ENCODE assay signal across 8 mouse cellular contexts in the genomic region with DNA sequence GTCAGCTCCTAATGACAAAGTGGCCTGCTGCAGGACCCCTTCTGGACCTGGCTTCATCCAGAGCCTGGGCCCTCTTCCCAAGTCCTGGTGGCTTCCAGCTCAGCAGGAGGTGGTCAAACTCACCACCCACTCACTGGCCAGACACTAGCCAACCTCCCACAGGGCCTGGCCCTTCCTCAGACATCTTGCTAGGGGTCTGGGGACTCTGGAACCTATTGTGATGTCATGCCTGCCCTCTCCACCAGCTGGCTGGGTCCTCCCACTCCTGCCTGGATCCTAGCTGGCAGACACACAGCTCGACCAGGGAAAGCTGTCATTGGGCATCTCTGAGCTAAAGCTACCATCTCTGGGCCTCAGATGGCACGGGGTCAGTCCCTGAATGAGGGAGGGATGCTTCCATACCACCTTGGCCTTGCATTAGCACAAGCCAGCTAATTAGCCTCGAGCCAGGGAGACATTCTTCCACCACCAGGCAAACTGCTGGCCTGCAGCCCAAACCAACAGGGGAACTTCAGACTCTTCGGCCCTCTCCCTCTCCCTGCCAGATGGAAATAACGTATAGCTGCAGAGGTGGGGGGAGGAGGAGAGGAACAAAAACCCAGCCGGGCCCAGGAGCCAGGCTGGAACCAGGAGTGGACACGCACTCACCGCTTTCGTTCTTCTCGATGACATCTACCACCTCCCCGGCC.
DNase-seq lines count a peak whose midpoint lies in the region; ATAC-seq and TF ChIP-seq lines count a peak whose summit lies in the region.

No protein-coding gene starts in this region.

- peak overlapping the region; percentile 56 for H3K4me2 ChIP-seq in forebrain, postnatal 0 days (ENCODE audit: low read depth)
- peak overlapping the region; percentile 89 for H3K4me2 ChIP-seq in kidney, embryonic 14.5 days (replicated peaks; ENCODE audit: low read depth, low read length)
- H3K4me2 ChIP-seq in midbrain, embryonic 14.5 days (ENCODE audit: low read length) = peak overlapping the region; percentile 56

- H3K27ac ChIP-seq in layer of hippocampus, adult 2 months = peak overlapping the region; percentile 78
- peak overlapping the region; percentile 46 for H3K27ac ChIP-seq in bone marrow macrophage, adult 2 months (ENCODE audit: insufficient read depth, low read depth, low read length)
- H3K27ac ChIP-seq in forebrain, postnatal 0 days (ENCODE audit: low read depth, low read length) = no peak overlapping the region
- H3K27ac ChIP-seq in kidney, embryonic 14.5 days (ENCODE audit: low read depth, low read length) = peak overlapping the region; percentile 88
- peak overlapping the region; percentile 37; the same call in 1 of the 2 replicates for H3K27ac ChIP-seq in midbrain, embryonic 14.5 days (replicated peaks; ENCODE audit: low read depth, low read length)

- peak overlapping the region; percentile 47; the same call in 1 of the 2 replicates for H3K9ac ChIP-seq in forebrain, postnatal 0 days
- H3K9ac ChIP-seq in kidney, embryonic 14.5 days (ENCODE audit: low read depth, low read length) = peak overlapping the region; percentile 87
- peak overlapping the region; percentile 47 for H3K9ac ChIP-seq in midbrain, embryonic 14.5 days (replicated peaks; ENCODE audit: low read length)

- no peak for TF ChIP-seq CTCF in layer of hippocampus, adult 2 months (conservative IDR thresholded peaks at IDR 0.05)
- TF ChIP-seq CTCF in bone marrow macrophage, adult 2 months (IDR thresholded peaks at IDR 0.05; ENCODE audit: low read depth, low read length) = no peak
- no peak for TF ChIP-seq CTCF in forebrain, postnatal 0 days (IDR thresholded peaks at IDR 0.05; ENCODE audit: low read depth)

- H3K27me3 ChIP-seq in forebrain, postnatal 0 days (ENCODE audit: insufficient read depth, low read length) = 0 out of 2 replicates have a peak, but pooled peaks cover 4% of the 10 kb centered on the region
- no peaks in the 10 kb centered on the region for H3K27me3 ChIP-seq in kidney, embryonic 14.5 days (ENCODE audit: control insufficient read depth, insufficient read depth, low read length)
- no peaks in the 10 kb centered on the region for H3K27me3 ChIP-seq in midbrain, embryonic 14.5 days (ENCODE audit: control insufficient read depth, insufficient read depth, low read length)

- peak overlapping the region; percentile 51 for H3K4me3 ChIP-seq in layer of hippocampus, adult 2 months
- H3K4me3 ChIP-seq in bone marrow macrophage, adult 2 months (ENCODE audit: insufficient read depth, low read length) = peak overlapping the region; percentile 63
- no peak overlapping the region; the same call in 1 of the 2 replicates for H3K4me3 ChIP-seq in forebrain, postnatal 0 days (ENCODE audit: low read depth, low read length)
- H3K4me3 ChIP-seq in kidney, embryonic 14.5 days (ENCODE audit: low read length) = peak overlapping the region; percentile 49
- peak overlapping the region; percentile 25 for H3K4me3 ChIP-seq in midbrain, embryonic 14.5 days (replicated peaks; ENCODE audit: low read depth, low read length)

- no peak for DNase-seq in layer of hippocampus, adult 2 months (ENCODE audit: low spot score in 2 of 2)
- DNase-seq in layer of hippocampus, adult 9-10 months (ENCODE audit: low spot score) = no peak
- DNase-seq in forebrain, postnatal 0 days = no peak
- DNase-seq in midbrain, embryonic 14.5 days = peak; percentile 59
- DNase-seq in frontal cortex, postnatal 36 days (ENCODE audit: low spot score in 2 of 2) = no peak
- DNase-seq in layer of hippocampus, adult 18-20 months (ENCODE audit: low spot score in 2 of 2) = no peak

- no peak for ATAC-seq in forebrain, postnatal 0 days
- no peak; the same call in 1 of the 2 replicates for ATAC-seq in kidney, embryonic 14.5 days (ENCODE audit: low FRiP score, low TSS enrichment)
- ATAC-seq in midbrain, embryonic 14.5 days (ENCODE audit: low FRiP score, low TSS enrichment) = no peak

- WGBS in forebrain, postnatal 0 days = 11% methylated on average over 10 of the region's 11 CpGs
- 10% methylated on average over 10 of the region's 11 CpGs for WGBS in kidney, embryonic 14.5 days
- 7% methylated on average over 11 of the region's 11 CpGs for WGBS in midbrain, embryonic 14.5 days

- no peaks in the 10 kb centered on the region for H3K36me3 ChIP-seq in forebrain, postnatal 0 days (ENCODE audit: insufficient read depth)
- H3K36me3 ChIP-seq in kidney, embryonic 14.5 days (ENCODE audit: control insufficient read depth, insufficient read depth, low read length) = peaks cover 6% of the 10 kb centered on the region; the same call in 1 of the 2 replicates
- H3K36me3 ChIP-seq in midbrain, embryonic 14.5 days (ENCODE audit: control insufficient read depth, insufficient read depth, low read length) = no peaks in the 10 kb centered on the region

- H3K4me1 ChIP-seq in bone marrow macrophage, adult 2 months (ENCODE audit: control insufficient read depth, insufficient read depth, low read length) = peaks cover 22% of the 10 kb centered on the region
- peaks cover 7% of the 10 kb centered on the region; the same call in 1 of the 2 replicates for H3K4me1 ChIP-seq in forebrain, postnatal 0 days (ENCODE audit: insufficient read depth)
- H3K4me1 ChIP-seq in kidney, embryonic 14.5 days (ENCODE audit: control insufficient read depth, insufficient read depth, low read length) = peaks cover 59% of the 10 kb centered on the region
- H3K4me1 ChIP-seq in midbrain, embryonic 14.5 days (ENCODE audit: control insufficient read depth, insufficient read depth, low read length) = peaks cover 26% of the 10 kb centered on the region

- TF ChIP-seq POLR2A in bone marrow macrophage, adult 2 months (IDR thresholded peaks at IDR 0.05; ENCODE audit: borderline replicate concordance, low read depth, low read length) = peak; percentile 75; the same call in 1 of the 2 replicates

- no peaks in the 10 kb centered on the region for H3K9me3 ChIP-seq in forebrain, postnatal 0 days (ENCODE audit: low read length)
- no peaks in the 10 kb centered on the region for H3K9me3 ChIP-seq in kidney, embryonic 14.5 days (ENCODE audit: control insufficient read depth, low read length)
- H3K9me3 ChIP-seq in midbrain, embryonic 14.5 days (ENCODE audit: control insufficient read depth, low read length) = no peaks in the 10 kb centered on the region
